Mouse (Mus musculus) midbrain, postnatal 0 days (tissue): ENCODE measurements around the gene Slc44a3. TPM values are rescaled to one million over a fixed set of nuclear protein-coding genes. Genes with fewer than 3 reads are reported as not detected.

Experiments
- ATAC-seq: fragments of 200-750 bp; cut with Nextera tagmentation; 2 replicates; pipeline ENCODE4 v1.8.0; 2017; ENCODE audit warnings: moderate number of reproducible peaks, mild to moderate bottlenecking, moderate TSS enrichment, moderate library complexity; ENCODE audit not compliant: low FRiP score
- DNase-seq: peaks from one replicate; pipeline ENCODE4 v3.0.0-alpha.2; 2015; ENCODE audit warnings: low spot score
- H3K27ac ChIP-seq: fragments of 300-500 bp; sonication (generic); 2 replicates; pipeline ENCODE4 v1.5.1; 2014; ENCODE audit warnings: low read depth, mild to moderate bottlenecking, low read length, mixed read lengths
- H3K27me3 ChIP-seq: fragments of 300-500 bp; sonication (generic); 2 replicates; pipeline ENCODE4 v1.6.1; 2014; ENCODE audit warnings: low read length, control low read depth, mixed read lengths; ENCODE audit not compliant: insufficient read depth
- H3K36me3 ChIP-seq: fragments of 300-500 bp; sonication (generic); 2 replicates; pipeline ENCODE4 v1.6.1; 2014; ENCODE audit warnings: low read length, control low read depth, mixed read lengths; ENCODE audit not compliant: insufficient read depth
- H3K4me1 ChIP-seq: fragments of 300-500 bp; sonication (generic); 2 replicates; pipeline ENCODE4 v1.6.1; 2014; ENCODE audit warnings: mild to moderate bottlenecking, control low read depth, antibody characterized with exemption, low read length, mixed read lengths; ENCODE audit not compliant: insufficient read depth
- H3K4me2 ChIP-seq: fragments of 300-500 bp; sonication (generic); 2 replicates; pipeline ENCODE4 v1.6.1; 2014; ENCODE audit warnings: low read depth, mild to moderate bottlenecking, low read length, mixed read lengths; ENCODE audit not compliant: poor library complexity, severe bottlenecking
- H3K4me3 ChIP-seq: fragments of 300-500 bp; sonication (generic); 2 replicates; pipeline ENCODE4 v1.5.1; 2014; ENCODE audit warnings: low read depth, mild to moderate bottlenecking, low read length, moderate library complexity
- H3K9ac ChIP-seq: fragments of 300-500 bp; sonication (generic); replicated peaks from 2 replicates; pipeline ENCODE4 v1.6.1; 2014; ENCODE audit warnings: mild to moderate bottlenecking, low read length, moderate library complexity, mixed read lengths; ENCODE audit not compliant: poor library complexity, severe bottlenecking
- H3K9me3 ChIP-seq: fragments of 300-500 bp; sonication (generic); 2 replicates; pipeline ENCODE4 v1.6.1; 2016; ENCODE audit warnings: low read length, control low read depth
- CTCF ChIP-seq: IDR thresholded peaks from 2 replicates; pipeline ENCODE4 v1.5.1; 2016; ENCODE audit warnings: antibody characterized with exemption, mild to moderate bottlenecking
- WGBS: fragments of 180-500 bp; shearing (Covaris S2); extraction: QIAGEN DNeasy Blood & Tissue Kit; methylation state at CpG from one replicate; pipeline ENCODE4 v1.1.7; 2014; 5-methylcytosine and 5-hydroxymethylcytosine counted together
- polyA plus RNA-seq: library from polyadenylated mRNA; unstranded; fragments of >200 nt; fragmentation: Nextera tagmentation; extraction: Ambion mirVana; gene quantifications from 2 replicates; pipeline ENCODE4 v1.2.1, GENCODE M21; 2015
- total RNA-seq: library from RNA; depleted of rRNA; stranded (reverse); fragments of >200 nt; gene quantifications from 2 replicates; pipeline ENCODE4 v1.2.3, GENCODE M21; 2014

Slc44a3 gene
- total and polyA plus RNA-seq, 2 experiments from 2014 or later = 0.22 to 0.47 TPM

GRCm38 (mm10) chr3:121422405-121422804 lies 109.8 kb downstream of the Slc44a3 start:
- Histone ChIP-seq H3K27ac (no peak overlapping the region), H3K4me1 (no peaks in the 10 kb centered on the region), H3K4me3 (no peak overlapping the region), H3K27me3 (no peaks in the 10 kb centered on the region), H3K9ac (no peak overlapping the region), H3K36me3 (no peaks in the 10 kb centered on the region), H3K4me2 (no peak overlapping the region), H3K9me3 (no peaks in the 10 kb centered on the region)
- ATAC-seq (no peak), DNase-seq (no peak)
- 80% methylated on average over 8 of the region's 8 CpGs for WGBS
- TF ChIP-seq CTCF = no peak

GRCm38 (mm10) chr3:121418850-121419435 lies 113.3 kb downstream of the Slc44a3 start:
- Histone ChIP-seq H3K9ac (no peak overlapping the region), H3K27me3 (no peaks in the 10 kb centered on the region), H3K27ac (no peak overlapping the region), H3K4me1 (no peaks in the 10 kb centered on the region), H3K4me3 (no peak overlapping the region), H3K9me3 (no peaks in the 10 kb centered on the region), H3K4me2 (no peak overlapping the region), H3K36me3 (no peaks in the 10 kb centered on the region)
- WGBS = 77% methylated on average over 9 of the region's 9 CpGs
- no peak for TF ChIP-seq CTCF
- ATAC-seq (no peak), DNase-seq (no peak)

- no peak for TF ChIP-seq CTCF
- Histone ChIP-seq H3K9me3 (no peaks in the 10 kb centered on the region), H3K36me3 (no peaks in the 10 kb centered on the region), H3K27me3 (no peaks in the 10 kb centered on the region), H3K4me1 (no peaks in the 10 kb centered on the region), H3K4me2 (no peak overlapping the region), H3K4me3 (no peak overlapping the region), H3K27ac (no peak overlapping the region), H3K9ac (no peak overlapping the region)
- 20% methylated on average over 6 of the region's 6 CpGs for WGBS
- ATAC-seq = no peak
- DNase-seq = no peak
These were observed 114.0 kb downstream of the Slc44a3 start for GRCm38 (mm10) chr3:121418251-121418601.

GRCm38 (mm10) chr3:121417379-121418250 lies 114.6 kb downstream of the Slc44a3 start:
- 40% methylated on average over 14 of the region's 14 CpGs for WGBS
- no peak for DNase-seq
- Histone ChIP-seq H3K27ac (no peak overlapping the region), H3K36me3 (no peaks in the 10 kb centered on the region), H3K27me3 (no peaks in the 10 kb centered on the region), H3K4me2 (no peak overlapping the region), H3K9ac (no peak overlapping the region), H3K4me1 (no peaks in the 10 kb centered on the region), H3K4me3 (no peak overlapping the region), H3K9me3 (no peaks in the 10 kb centered on the region)
- no peak for ATAC-seq
- TF ChIP-seq CTCF = no peak

- no peak for ATAC-seq
- Histone ChIP-seq H3K36me3 (no peaks in the 10 kb centered on the region), H3K9me3 (no peaks in the 10 kb centered on the region), H3K27ac (no peak overlapping the region), H3K4me1 (no peaks in the 10 kb centered on the region), H3K4me3 (no peak overlapping the region), H3K4me2 (no peak overlapping the region), H3K27me3 (no peaks in the 10 kb centered on the region), H3K9ac (no peak overlapping the region)
- 66% methylated on average over 5 of the region's 5 CpGs for WGBS
- no peak for DNase-seq
- TF ChIP-seq CTCF = no peak
These were observed 115.7 kb downstream of the Slc44a3 start for GRCm38 (mm10) chr3:121416171-121417154.
